Mouse (Mus musculus): ENCODE measurements around the gene Zdhhc23.

Gene Zdhhc23

GRCm38 (mm10) chr16:43979328-43980109 lies at the start of gene Zdhhc23:
Zdhhc23 (minus strand) TSS chr16:43979791.
- DNase-seq (ENCODE audit: low read depth, low spot score), result no peak

- no peak for DNase-seq (ENCODE audit: low read depth, low spot score)
Observed at GRCm38 (mm10) chr16:44029273-44029672, 49.7 kb upstream of the Zdhhc23 start.

- DNase-seq (ENCODE audit: low read depth, low spot score), result no peak
Observed at GRCm38 (mm10) chr16:44026822-44027221, 47.2 kb upstream of the Zdhhc23 start.

GRCm38 (mm10) chr16:44026210-44026609 lies 46.6 kb upstream of the Zdhhc23 start:
- DNase-seq (ENCODE audit: low read depth, low spot score), result no peak

- DNase-seq (ENCODE audit: low read depth, low spot score), result no peak
Observed at GRCm38 (mm10) chr16:44018986-44019548, 39.5 kb upstream of the Zdhhc23 start.

GRCm38 (mm10) chr16:44018372-44018771 lies 38.8 kb upstream of the Zdhhc23 start:
- no peak for DNase-seq (ENCODE audit: low read depth, low spot score)

GRCm38 (mm10) chr16:44017707-44018106 lies 38.1 kb upstream of the Zdhhc23 start:
- no peak for DNase-seq (ENCODE audit: low read depth, low spot score)

- peak; percentile 24 for DNase-seq (ENCODE audit: low read depth, low spot score)
Observed at GRCm38 (mm10) chr16:44016164-44016563, 36.6 kb upstream of the Zdhhc23 start.

- DNase-seq (ENCODE audit: low read depth, low spot score), result no peak
Observed at GRCm38 (mm10) chr16:44015416-44016158, 36.0 kb upstream of the Zdhhc23 start.

GRCm38 (mm10) chr16:44011010-44011409 lies 31.4 kb upstream of the Zdhhc23 start:
- no peak for DNase-seq (ENCODE audit: low read depth, low spot score)

- no peak for DNase-seq (ENCODE audit: low read depth, low spot score)
Observed at GRCm38 (mm10) chr16:44002086-44002485, 22.5 kb upstream of the Zdhhc23 start.

GRCm38 (mm10) chr16:43999541-43999940 lies 19.9 kb upstream of the Zdhhc23 start:
- no peak for DNase-seq (ENCODE audit: low read depth, low spot score)

- no peak for DNase-seq (ENCODE audit: low read depth, low spot score)
Observed at GRCm38 (mm10) chr16:43999111-43999510, 19.5 kb upstream of the Zdhhc23 start.

GRCm38 (mm10) chr16:43994623-43995022 lies 15.0 kb upstream of the Zdhhc23 start:
- DNase-seq (ENCODE audit: low read depth, low spot score), result no peak

GRCm38 (mm10) chr16:43986299-43986698 lies 6.7 kb upstream of the Zdhhc23 start:
- DNase-seq (ENCODE audit: low read depth, low spot score), result no peak

- no peak for DNase-seq (ENCODE audit: low read depth, low spot score)
Observed at GRCm38 (mm10) chr16:43980110-43980609, 569 bp upstream of the Zdhhc23 start.

- DNase-seq (ENCODE audit: low read depth, low spot score), result peak; percentile 55
Observed at GRCm38 (mm10) chr16:43979010-43979327, 622 bp downstream of the Zdhhc23 start.

- no peak for DNase-seq (ENCODE audit: low read depth, low spot score)
Observed at GRCm38 (mm10) chr16:43973606-43974220, 5.9 kb downstream of the Zdhhc23 start.

- DNase-seq (ENCODE audit: low read depth, low spot score), result no peak
Observed at GRCm38 (mm10) chr16:43973147-43973546, 6.4 kb downstream of the Zdhhc23 start.

- DNase-seq (ENCODE audit: low read depth, low spot score), result no peak
Observed at GRCm38 (mm10) chr16:43972391-43972790, 7.2 kb downstream of the Zdhhc23 start.

GRCm38 (mm10) chr16:43971741-43972140 lies 7.8 kb downstream of the Zdhhc23 start:
- DNase-seq (ENCODE audit: low read depth, low spot score), result no peak

GRCm38 (mm10) chr16:43971189-43971588 lies 8.4 kb downstream of the Zdhhc23 start:
- no peak for DNase-seq (ENCODE audit: low read depth, low spot score)
